ENCODE assay signal across 16 mouse cellular contexts in the genomic region with DNA sequence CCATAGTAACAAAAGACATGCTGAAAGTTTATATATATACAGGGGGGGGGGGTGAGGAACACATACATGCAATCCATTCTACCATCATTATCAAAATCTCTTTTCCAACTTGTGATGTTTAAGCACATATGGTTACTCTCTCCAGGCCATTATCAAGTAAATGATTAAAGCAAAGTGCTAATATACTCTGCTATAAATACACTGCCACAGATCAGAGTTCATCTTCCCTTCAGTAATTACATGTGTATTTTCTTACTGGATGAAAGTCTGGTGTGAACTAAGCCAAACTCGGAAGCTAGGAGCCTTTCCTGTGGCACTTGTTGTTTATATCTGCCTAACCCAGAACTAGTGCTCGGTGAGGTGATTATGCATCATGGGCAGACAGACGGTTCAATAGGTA.
"Had no signal": no experiment of that assay in that cellular context is flagged by ENCODE, and none has a peak within 500 bp of the region (broad histone marks: within the 10 kb centered on the region; RNA-seq: fewer than 3 reads in every experiment).

No protein-coding gene starts in this region.

- H3K9me3 ChIP-seq: midbrain, embryonic 13.5 days; midbrain, embryonic 15.5 days; neural tube, embryonic 12.5 days had no signal

- H3K27ac ChIP-seq: liver, embryonic 14.5 days; macrophage; midbrain, embryonic 13.5 days; midbrain, embryonic 15.5 days; neural tube, embryonic 12.5 days had no signal

- H3K4me3 ChIP-seq: megakaryocyte, embryonic 14.5 days; midbrain, embryonic 13.5 days; midbrain, embryonic 15.5 days; neural tube, embryonic 12.5 days had no signal

- ATAC-seq: midbrain, embryonic 13.5 days; midbrain, embryonic 15.5 days had no signal

- H3K27me3 ChIP-seq: megakaryocyte, embryonic 14.5 days; midbrain, embryonic 13.5 days; midbrain, embryonic 15.5 days; neural tube, embryonic 12.5 days had no signal

- H3K4me1 ChIP-seq: megakaryocyte, embryonic 14.5 days; neural tube, embryonic 12.5 days had no signal

- DNase-seq: lung, adult 18-20 months; lung, embryonic 14.5 days; lung, postnatal 14 days; lung, postnatal 36 days; right cerebral cortex, postnatal 14 days; right cerebral cortex, postnatal 4 days; thymus, adult 18-20 months; thymus, postnatal 14 days; thymus, postnatal 36 days had no signal

- H3K36me3 ChIP-seq: midbrain, embryonic 13.5 days; midbrain, embryonic 15.5 days; neural tube, embryonic 12.5 days had no signal

- H3K4me2 ChIP-seq: lung, embryonic 14.5 days; midbrain, embryonic 11.5 days; midbrain, embryonic 13.5 days; midbrain, embryonic 15.5 days; neural tube, embryonic 12.5 days had no signal

- H3K9ac ChIP-seq: liver, embryonic 14.5 days; lung, embryonic 14.5 days; midbrain, embryonic 13.5 days; midbrain, embryonic 15.5 days; neural tube, embryonic 12.5 days had no signal
